Mouse (Mus musculus) MEL (cell line): Measurements from ENCODE around the gene Pdlim1.

Experiments used
- CTCF ChIP-seq, 3 experiments: IDR thresholded peaks in 2 of 3; conservative IDR thresholded peaks in 1 of 3; 2 replicates each; pipeline ENCODE4 v1.5.1; 2011 to 2012; ENCODE audit warnings: low read length in 3 of 3, low read depth in 2 of 3, mild to moderate bottlenecking in 2 of 3, improper control_type of control experiment in 1 of 3, inconsistent platforms in 1 of 3, mixed read lengths in 1 of 3, moderate library complexity in 1 of 3; ENCODE audit not compliant: control insufficient read depth in 1 of 3, insufficient read depth in 1 of 3, poor library complexity in 1 of 3, severe bottlenecking in 1 of 3
- EP300 ChIP-seq, 2 experiments: IDR thresholded peaks; 2 replicates each; pipeline ENCODE4 v1.6.1; 2011; ENCODE audit warnings: improper control_type of control experiment in 2 of 2, low read length in 2 of 2, low read depth in 1 of 2, mild to moderate bottlenecking in 1 of 2
- ETS1 ChIP-seq: IDR thresholded peaks from 2 replicates; pipeline ENCODE4 v1.6.1; 2012; ENCODE audit warnings: low read depth, mild to moderate bottlenecking, inconsistent platforms, low read length, improper control_type of control experiment, moderate library complexity
- GABPA ChIP-seq: IDR thresholded peaks from 2 replicates; pipeline ENCODE4 v1.6.1; 2012; ENCODE audit warnings: low read depth, mild to moderate bottlenecking, inconsistent platforms, low read length, improper control_type of control experiment, moderate library complexity
- MAX ChIP-seq: IDR thresholded peaks from 2 replicates; pipeline ENCODE4 v1.6.1; 2011; ENCODE audit warnings: low read length, improper control_type of control experiment
- NRF1 ChIP-seq: IDR thresholded peaks from 2 replicates; pipeline ENCODE4 v1.6.1; 2014; ENCODE audit warnings: low read depth, mild to moderate bottlenecking, inconsistent platforms, low read length, improper control_type of control experiment, moderate library complexity; ENCODE audit not compliant: poor library complexity, insufficient read depth, severe bottlenecking
- POLR2A ChIP-seq, 2 experiments: IDR thresholded peaks; 2 replicates each; pipeline ENCODE4 v1.6.1; 2011 to 2012; ENCODE audit warnings: low read length in 2 of 2, mild to moderate bottlenecking in 2 of 2, control low read depth in 1 of 2, improper control_type of control experiment in 1 of 2, low read depth in 1 of 2, moderate library complexity in 1 of 2; ENCODE audit not compliant: control insufficient read depth in 1 of 2, insufficient read depth in 1 of 2, poor library complexity in 1 of 2
- RAD21 ChIP-seq: IDR thresholded peaks from 2 replicates; pipeline ENCODE4 v1.6.1; 2011; ENCODE audit warnings: mild to moderate bottlenecking, low read depth, low read length, improper control_type of control experiment
- ZNF384 ChIP-seq: IDR thresholded peaks from 2 replicates; pipeline ENCODE4 v1.6.1; 2012; ENCODE audit warnings: low read depth, mild to moderate bottlenecking, inconsistent platforms, low read length, improper control_type of control experiment

GRCm38 (mm10) chr19:40314252-40314651 is 42.6 kb upstream of the Pdlim1 start:
- TF ChIP-seq CTCF (IDR thresholded peaks at IDR 0.05 in 2 of 3, conservative IDR thresholded peaks at IDR 0.05 in 1 of 3; ENCODE audit: control insufficient read depth in 1 of 3, insufficient read depth in 1 of 3, low read depth in 2 of 3, low read length in 3 of 3, poor library complexity in 1 of 3, severe bottlenecking in 1 of 3) = no peak
- no peak for TF ChIP-seq EP300 (IDR thresholded peaks at IDR 0.05; ENCODE audit: low read depth in 1 of 2, low read length in 2 of 2)
- TF ChIP-seq POLR2A (IDR thresholded peaks at IDR 0.05; ENCODE audit: control insufficient read depth in 1 of 2, insufficient read depth in 1 of 2, low read depth in 1 of 2, low read length in 2 of 2, poor library complexity in 1 of 2) = no peak
- no peak for TF ChIP-seq ZNF384
- no peak for TF ChIP-seq ETS1
- TF ChIP-seq GABPA = no peak
- TF ChIP-seq MAX = no peak
- TF ChIP-seq NRF1 = no peak
- no peak for TF ChIP-seq RAD21
